Mouse (Mus musculus): ENCODE results near the gene Slf2.

- TF ChIP-seq POLR2A (IDR thresholded peaks at IDR 0.05; ENCODE audit: extremely low read depth, insufficient read depth, low read length) (no peak), CTCF (IDR thresholded peaks at IDR 0.05; ENCODE audit: low read depth, low read length) (no peak)
Observed at GRCm38 (mm10) chr19:45026958-45027670, 96.2 kb downstream of the Slf2 start.
